Mouse (Mus musculus): ENCODE measurements at regions not wholly inside any gene's neighbourhood (a gene's known extent, or its start where the extent isn't known, plus 50 kb on each side); places are given as distances from the start of the nearest gene placed in this dataset.

DNA sequence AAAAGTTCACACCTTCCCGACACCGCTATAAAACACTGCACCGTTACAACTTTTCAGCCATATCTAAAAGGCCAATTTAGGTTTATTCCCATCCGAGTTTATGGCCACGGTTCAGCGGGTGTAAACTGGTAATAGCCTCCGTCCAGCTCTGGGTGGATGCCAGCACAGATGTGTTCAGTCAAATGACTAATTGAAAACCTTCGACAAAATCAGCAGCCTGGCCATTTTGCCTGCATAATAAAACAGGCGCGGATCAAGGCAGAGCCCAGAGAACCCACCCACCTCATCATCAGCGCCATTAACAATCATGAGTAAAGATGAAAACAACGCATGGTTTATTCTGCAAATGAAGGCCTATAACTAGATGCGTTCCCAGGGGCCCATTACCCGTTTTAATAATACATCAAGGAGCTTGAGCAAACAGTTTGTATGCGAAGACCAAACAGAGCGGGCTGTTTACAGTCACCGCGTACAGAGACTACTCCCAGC lies 172.1 kb upstream of the Irx3 start:
- DNase-seq (ENCODE audit: low spot score in 2 of 2) = no peak

- DNase-seq (ENCODE audit: low spot score in 2 of 2) = no peak
These were observed 165.5 kb upstream of the Irx3 start for GRCm38 (mm10) chr8:91967407-91967806.

GRCm38 (mm10) chr8:91966891-91967370 lies 165.1 kb upstream of the Irx3 start:
- DNase-seq (ENCODE audit: low spot score in 2 of 2) = no peak

- no peak for DNase-seq (ENCODE audit: low spot score in 2 of 2)
These were observed 159.8 kb upstream of the Irx3 start for GRCm38 (mm10) chr8:91961696-91962095.

GRCm38 (mm10) chr8:91955170-91955569 lies 153.3 kb upstream of the Irx3 start:
- no peak for DNase-seq (ENCODE audit: low spot score in 2 of 2)

GRCm38 (mm10) chr8:91952981-91953380 lies 151.1 kb upstream of the Irx3 start:
- DNase-seq (ENCODE audit: low spot score in 2 of 2) = no peak

- DNase-seq (ENCODE audit: low spot score in 2 of 2) = no peak
These were observed 147.2 kb upstream of the Irx3 start for GRCm38 (mm10) chr8:91949110-91949509.

DNA sequence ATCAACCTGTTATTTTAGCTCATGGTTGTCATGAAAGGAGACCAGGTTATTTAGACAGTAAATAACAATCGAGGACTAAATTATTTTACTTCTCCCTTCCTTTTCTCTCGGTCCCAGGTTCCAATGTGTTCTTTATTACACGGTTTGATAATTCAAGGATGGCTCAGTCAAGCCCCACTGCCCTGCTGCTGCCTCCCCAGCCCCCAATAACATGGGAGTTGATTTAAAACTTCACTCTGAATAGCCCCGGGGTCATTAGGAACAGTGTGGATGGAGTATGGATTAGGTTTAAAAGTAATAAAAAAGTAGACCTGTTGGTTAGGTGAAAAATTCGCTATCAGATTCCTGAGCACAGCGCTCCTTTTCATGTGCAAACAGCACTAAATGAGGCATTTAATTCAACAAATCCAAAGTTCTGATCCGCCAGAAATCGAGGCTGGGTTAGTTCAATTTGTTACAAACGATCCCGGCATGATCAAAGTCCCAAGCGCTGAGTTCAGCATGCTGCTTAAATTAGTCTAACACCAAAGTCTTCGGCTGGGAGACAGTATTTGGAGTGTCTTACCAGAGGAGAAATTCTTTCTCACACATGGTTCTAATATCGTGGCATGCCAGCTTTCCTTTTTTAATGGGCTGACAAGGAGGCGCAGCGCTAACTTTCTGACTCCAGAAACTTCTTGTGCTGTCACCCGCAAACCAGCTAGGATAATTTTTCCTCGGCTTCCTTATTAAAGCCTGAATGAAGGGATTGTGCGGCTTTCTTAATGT lies 146.5 kb upstream of the Irx3 start:
- no peak for DNase-seq (ENCODE audit: low spot score in 2 of 2)

DNA sequence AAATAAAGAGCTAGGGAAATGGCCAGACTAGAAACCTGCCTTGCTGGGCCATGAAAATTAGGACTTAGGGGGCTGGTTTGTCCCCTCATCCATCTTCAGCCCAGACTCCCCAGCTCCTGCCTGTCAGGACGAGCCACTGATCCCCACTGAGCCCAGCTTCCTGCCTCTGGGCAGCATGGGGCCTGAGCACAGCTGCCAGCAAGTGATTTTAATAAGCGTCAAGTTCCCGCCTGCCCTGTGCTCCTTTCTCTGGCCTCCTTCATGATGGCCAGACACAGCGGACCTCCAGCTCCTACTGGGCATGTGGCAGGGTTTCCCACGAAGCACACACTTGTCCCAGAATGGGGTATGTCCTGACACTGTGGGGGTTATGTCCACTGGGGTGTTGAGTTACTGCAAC lies 139.1 kb upstream of the Irx3 start:
- DNase-seq (ENCODE audit: low spot score in 2 of 2) = no peak

- no peak for DNase-seq (ENCODE audit: low spot score in 2 of 2)
These were observed 135.4 kb upstream of the Irx3 start for GRCm38 (mm10) chr8:91937227-91937626.

GRCm38 (mm10) chr8:91930520-91930919 lies 128.7 kb upstream of the Irx3 start:
- DNase-seq (ENCODE audit: low spot score in 2 of 2) = no peak

- no peak for DNase-seq (ENCODE audit: low spot score in 2 of 2)
These were observed 124.2 kb upstream of the Irx3 start for GRCm38 (mm10) chr8:91925968-91926524.

DNA sequence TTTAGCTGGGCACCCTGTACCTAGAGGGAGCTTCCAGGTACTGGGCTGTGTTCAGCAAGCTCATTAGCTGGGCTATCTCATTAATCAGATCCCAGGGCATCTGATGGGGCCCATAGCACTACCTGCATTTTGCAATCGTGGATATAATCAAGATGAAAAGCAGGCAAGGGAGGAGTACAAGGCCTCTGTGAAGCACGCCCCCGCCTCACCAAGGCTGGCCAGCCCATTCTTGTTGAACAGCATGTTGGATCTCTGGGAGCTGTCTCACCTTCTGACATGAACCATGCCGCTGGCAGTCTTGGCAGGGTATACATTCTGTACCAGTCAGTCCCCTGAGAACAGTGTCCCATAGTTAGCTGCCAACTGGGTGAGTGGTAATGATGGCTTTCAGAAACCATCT lies 122.3 kb upstream of the Irx3 start:
- DNase-seq (ENCODE audit: low spot score in 2 of 2) = no peak

GRCm38 (mm10) chr8:91922211-91922874 lies 120.5 kb upstream of the Irx3 start:
- no peak for DNase-seq (ENCODE audit: low spot score in 2 of 2)

DNA sequence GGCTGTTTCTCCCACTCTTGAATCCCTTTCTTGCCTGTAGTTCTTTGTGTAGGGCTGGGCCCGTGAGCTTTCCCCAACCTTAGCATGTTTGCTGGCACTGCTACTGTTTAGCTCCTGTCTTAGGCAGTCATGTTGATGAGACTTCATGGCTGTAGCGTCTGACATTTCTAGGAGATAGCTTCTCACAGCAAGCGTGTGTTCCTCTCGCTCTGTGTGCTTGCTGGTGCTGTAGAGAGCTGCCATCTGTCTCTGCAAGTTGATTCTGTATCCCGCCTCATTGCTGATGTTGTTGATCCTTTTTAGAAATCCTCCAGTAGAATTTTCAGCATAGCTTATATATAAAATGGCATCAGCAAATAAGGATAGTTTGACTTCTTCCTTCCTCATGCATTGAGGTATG lies 116.0 kb upstream of the Irx3 start:
- DNase-seq (ENCODE audit: low spot score in 2 of 2) = no peak

DNA sequence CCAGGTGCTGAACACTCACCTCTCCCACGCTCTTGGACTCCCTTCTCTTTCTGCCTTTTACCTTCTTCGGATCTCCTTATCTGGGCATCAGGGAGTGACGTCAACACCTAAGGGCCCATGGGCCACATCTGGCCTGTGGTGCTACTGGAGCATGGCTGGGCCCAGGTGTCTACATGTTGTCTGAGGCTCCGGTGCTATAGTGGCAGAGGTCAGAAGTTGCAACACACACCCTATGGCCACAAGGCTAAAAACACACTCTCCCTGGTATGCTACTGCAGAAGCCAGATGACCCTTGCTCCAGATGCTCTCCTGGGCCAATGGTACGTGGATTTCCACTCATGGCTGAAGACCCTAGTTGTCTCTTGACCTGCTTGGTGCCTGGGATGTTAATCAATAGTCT lies 112.1 kb upstream of the Irx3 start:
- DNase-seq (ENCODE audit: low spot score in 2 of 2) = no peak

DNA sequence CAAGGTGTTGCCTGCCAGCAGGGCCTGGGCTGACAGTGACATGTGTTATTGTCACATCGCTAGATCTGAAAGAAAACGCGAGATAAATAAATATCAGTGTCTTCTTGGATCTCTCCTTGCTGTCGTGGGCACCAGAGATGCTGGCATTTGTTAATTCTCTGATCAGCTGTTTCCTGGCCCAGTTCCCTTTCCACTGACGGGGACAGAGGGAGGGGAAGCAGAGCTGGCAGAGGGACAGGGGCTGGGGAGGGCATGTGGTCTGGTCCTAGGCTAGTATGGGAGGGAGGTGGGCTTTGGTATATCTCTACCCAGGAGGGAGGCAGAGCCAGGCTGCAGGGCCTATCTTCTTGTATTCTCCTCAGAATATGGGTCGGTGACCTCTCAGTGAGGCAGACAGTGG lies 111.3 kb upstream of the Irx3 start:
- DNase-seq (ENCODE audit: low spot score in 2 of 2) = no peak

GRCm38 (mm10) chr8:91909637-91910383 lies 107.9 kb upstream of the Irx3 start:
- no peak for DNase-seq (ENCODE audit: low spot score in 2 of 2)

GRCm38 (mm10) chr8:91908731-91909353 lies 107.0 kb upstream of the Irx3 start:
- DNase-seq (ENCODE audit: low spot score in 2 of 2) = no peak

DNA sequence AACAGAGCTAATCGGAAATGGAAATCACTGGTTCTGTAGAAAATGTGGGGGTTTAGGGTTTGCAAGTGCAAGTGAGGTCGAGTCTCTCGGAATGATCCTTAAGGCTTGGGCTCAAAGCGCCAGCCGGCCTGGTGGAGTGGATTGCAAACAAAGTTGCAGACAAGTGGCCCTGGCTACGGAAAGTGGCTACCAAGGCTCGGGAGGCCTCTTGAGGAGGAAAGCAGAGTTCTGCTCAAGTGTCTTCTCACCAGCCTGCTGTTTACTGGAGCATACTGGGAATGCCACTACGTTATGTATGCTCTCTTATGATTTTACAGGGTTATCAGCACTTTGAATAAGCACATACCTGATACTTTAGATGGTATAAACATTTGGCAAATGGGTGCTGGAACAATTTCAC lies 105.3 kb upstream of the Irx3 start:
- no peak for DNase-seq (ENCODE audit: low spot score in 2 of 2)

GRCm38 (mm10) chr8:91901525-91902281 lies 99.8 kb upstream of the Irx3 start:
- DNase-seq (ENCODE audit: low spot score in 2 of 2) = no peak

Measured in frontal cortex, postnatal 25 days (tissue).